Mouse (Mus musculus) lung, adult 2 months (tissue): ENCODE data around the gene Fgf9.

Experiments
- CTCF ChIP-seq: fragments of 200-500 bp; IDR thresholded peaks from 2 replicates; pipeline ENCODE4 v1.5.1; 2011; ENCODE audit warnings: mild to moderate bottlenecking, low read length, control low read depth; ENCODE audit not compliant: insufficient read depth
- POLR2A ChIP-seq: fragments of 200-500 bp; IDR thresholded peaks from 2 replicates; pipeline ENCODE4 v1.6.1; 2011; ENCODE audit warnings: low read depth, mild to moderate bottlenecking, control low read depth, low read length, borderline replicate concordance; ENCODE audit errors: extremely low read depth

DNA sequence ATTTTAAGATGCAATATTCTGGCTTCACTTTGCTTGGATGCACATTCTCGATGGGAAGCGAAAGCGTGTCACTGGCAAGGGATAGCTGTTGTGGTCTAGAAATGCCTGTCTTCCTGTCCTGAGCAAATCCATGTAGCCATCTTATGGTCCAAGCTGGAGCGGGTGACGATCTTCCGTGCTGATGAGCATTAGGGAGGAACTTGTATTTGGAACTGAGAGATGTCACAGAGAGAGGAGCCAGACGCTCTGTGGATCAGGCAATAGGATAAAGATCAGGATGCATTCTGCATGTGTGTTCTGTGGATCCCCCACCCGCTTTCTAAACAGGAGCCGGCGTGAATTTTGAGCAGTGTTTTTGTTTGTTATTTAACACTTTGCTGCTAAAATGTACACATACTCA, 41.2 kb downstream of the Fgf9 start:
- TF ChIP-seq CTCF: no peak
- no peak for TF ChIP-seq POLR2A
